Mouse (Mus musculus): ENCODE data around the gene Elavl1.
A peak's percentile ranks its signal among the peaks of the same experiment; 100 is the strongest.

The Elavl1 gene

DNA sequence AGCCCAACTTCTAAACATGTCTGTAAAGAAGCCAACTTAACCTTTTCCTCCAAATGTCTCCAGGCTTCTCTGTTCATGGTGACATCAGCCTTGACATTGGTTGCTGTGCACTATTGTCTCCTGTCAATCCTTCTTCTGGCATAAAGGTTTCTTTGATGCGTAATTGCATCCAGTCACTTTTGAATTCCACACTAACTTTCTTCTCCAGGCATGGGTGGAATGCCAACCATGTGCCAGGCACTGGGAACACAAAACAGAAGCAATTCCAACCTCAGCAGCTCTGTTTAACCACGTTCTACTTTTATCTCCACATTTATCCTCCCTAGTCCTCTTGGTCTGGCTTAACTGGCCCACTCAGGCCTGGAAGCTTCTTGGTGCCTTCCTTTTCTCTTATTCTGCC, 4.2 kb downstream of the Elavl1 start:
- DNase-seq (ENCODE audit: low read depth, low spot score) = no peak

GRCm38 (mm10) chr8:4320404-4320803, 4.8 kb downstream of the Elavl1 start:
- DNase-seq (ENCODE audit: low read depth, low spot score) = no peak

DNA sequence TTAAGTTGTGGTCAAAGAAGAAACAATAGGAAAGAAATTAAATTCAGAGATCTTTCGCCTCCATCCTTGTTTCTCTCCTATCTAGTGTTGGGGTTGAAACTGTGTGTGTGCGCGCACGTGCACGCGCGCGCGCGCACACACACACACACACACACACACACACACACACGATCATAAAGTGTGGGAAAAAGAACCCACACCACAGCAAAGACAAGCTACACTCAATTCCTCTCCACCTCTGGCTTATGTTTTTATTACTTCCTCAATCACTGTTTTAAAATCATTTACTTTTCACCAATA, 5.7 kb downstream of the Elavl1 start:
- no peak for DNase-seq (ENCODE audit: low read depth, low spot score)

DNA sequence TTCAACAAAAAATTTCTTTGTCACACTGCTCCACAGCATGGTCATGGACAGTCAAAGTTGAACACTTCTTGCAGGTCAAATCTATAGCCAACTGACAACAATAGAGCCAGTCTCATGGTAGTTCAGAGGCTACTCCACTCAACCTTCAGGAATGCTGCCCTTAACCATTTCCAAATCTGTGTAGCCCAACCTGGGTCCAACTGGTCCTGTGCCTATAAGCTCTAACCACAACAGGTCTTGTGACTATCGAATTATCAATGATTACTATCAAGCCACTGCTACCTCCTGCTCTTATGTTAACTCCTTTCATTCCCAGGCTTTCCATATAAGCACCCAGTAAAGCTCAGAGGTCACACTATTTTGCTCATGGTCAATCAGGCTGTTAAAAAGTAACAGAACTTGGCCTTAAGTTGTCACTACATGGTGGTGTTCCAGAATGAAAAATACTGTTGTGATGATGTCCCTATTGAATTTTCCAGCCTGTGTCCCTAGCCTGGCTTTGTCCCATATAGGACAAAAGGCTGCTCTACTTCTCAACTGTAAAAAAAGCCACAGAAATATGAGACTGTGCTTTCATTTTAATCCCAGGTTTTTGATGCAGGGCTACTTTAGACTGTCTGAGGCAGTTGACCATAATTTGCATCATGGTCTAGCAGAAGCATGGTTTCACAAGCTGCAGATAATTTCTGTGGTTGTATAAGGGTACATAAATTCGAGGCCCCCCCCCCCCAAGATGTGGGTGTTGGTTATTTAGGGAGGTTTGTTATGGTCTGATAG, 6.2 kb downstream of the Elavl1 start:
- DNase-seq (ENCODE audit: low read depth, low spot score) = no peak

DNA sequence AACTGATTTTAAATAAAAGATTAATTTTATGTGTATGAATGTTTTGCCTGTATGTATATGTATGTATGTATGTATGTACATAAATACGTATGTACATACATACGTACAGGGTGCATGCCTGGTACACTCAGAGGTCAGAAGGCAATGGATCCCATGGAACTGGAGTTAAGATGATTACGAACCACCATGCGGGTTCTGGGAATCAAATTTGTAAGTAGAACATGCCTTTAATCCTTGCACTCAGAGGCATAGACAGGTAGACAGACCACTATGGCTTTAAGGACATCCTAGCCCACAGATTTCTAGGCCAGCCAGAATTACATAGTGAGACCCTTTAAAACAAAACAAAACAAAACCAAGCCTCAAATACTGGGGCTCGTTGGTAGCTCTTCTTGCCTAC, 7.1 kb downstream of the Elavl1 start:
- DNase-seq (ENCODE audit: low read depth, low spot score) = no peak

DNA sequence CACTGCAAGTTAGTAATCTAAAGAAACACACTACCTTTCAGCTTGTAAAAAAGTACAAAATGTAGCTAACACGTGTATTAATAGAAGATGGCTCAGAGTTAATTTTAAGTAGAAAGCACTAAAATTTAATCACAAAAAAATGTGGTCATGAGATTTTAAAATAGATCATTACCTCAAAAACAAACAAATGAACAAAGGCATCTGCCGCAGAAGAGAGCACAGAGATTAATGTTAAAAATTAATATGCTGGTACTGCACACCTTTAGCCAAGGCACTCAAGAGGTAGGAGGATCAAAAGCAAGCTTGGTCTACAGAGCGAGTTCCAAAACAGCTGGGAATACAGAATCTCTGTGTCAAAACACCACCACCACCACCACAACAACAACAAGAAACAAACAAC, 10.4 kb downstream of the Elavl1 start:
- DNase-seq (ENCODE audit: low read depth, low spot score) = no peak

- DNase-seq (ENCODE audit: low read depth, low spot score) = no peak
Measured at GRCm38 (mm10) chr8:4313254-4314124, 11.7 kb downstream of the Elavl1 start.

GRCm38 (mm10) chr8:4312104-4312503, 13.1 kb downstream of the Elavl1 start:
- no peak for DNase-seq (ENCODE audit: low read depth, low spot score)

- DNase-seq (ENCODE audit: low read depth, low spot score) = no peak
Measured at GRCm38 (mm10) chr8:4305838-4306237, 19.4 kb downstream of the Elavl1 start.

GRCm38 (mm10) chr8:4304124-4304547, 21.1 kb downstream of the Elavl1 start:
- no peak for DNase-seq (ENCODE audit: low read depth, low spot score)

DNA sequence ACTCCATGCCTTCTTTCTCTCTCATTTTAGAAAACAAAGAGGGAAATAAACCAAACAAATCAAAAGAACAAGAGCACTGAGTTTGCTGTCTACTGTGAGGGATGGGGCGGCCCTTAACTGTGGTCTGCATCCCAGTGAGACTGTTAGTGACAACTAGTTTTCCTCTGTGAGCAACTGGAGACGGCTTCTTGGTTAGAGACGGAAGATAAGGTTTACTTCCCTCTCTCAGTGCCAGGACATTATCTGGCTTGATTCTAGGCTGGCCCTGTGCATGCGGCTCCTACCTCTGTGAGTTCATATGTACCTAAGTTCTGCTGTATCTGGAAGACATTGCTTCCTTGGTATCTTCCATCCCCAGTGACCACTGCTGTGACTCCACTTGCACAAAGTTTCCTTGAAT, 27.4 kb downstream of the Elavl1 start:
- DNase-seq (ENCODE audit: low read depth, low spot score) = no peak

GRCm38 (mm10) chr8:4292738-4293137, 32.5 kb downstream of the Elavl1 start:
- DNase-seq (ENCODE audit: low read depth, low spot score) = no peak

GRCm38 (mm10) chr8:4276111-4276465, 49.1 kb downstream of the Elavl1 start:
- no peak for DNase-seq (ENCODE audit: low read depth, low spot score)

DNA sequence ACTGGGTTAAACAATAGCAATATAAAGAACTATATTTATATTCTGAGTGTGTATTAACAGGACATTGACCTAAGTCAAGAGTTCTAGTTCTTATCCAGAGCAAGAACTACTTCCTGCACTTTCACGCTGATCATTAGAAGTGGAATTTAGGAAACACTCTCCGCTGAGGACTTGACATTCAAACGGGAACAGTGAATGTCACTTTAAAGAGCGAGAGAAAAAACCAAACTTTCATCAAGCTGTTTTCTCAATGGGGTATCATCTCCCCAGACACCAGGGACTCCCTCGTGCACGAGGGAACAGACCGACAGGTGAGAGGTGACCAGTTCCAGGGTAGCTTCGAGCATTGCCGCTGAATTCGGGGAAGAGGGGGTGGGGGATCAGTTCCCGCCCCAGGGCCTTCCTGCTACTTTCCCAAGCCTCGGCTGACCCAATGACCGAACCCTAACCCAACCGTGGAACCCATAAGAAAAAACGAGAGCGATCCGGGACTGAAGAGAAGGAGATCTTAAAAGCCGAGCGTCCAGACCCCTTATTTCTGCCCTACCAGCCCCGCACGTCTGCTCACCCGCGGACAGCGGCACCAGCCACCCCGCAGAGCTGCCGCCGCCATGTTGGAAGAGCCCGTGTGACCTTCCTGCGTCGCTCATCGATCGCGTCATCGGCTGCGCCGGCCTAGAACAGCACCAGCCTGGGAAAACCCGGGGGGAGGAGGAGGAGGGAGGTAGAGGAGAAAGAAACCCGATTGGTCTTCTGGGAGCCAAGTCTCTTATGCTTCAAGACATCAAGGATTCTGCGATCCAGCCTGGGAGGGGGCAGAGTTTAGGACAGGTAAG, 49.7 kb downstream of the Elavl1 start, which contains the start of gene Timm44:
Gene Timm44 (minus strand): TSS at position 639 of the 836 bp plus-strand sequence.
- DNase-seq (ENCODE audit: low read depth, low spot score) = peak; percentile 98

GRCm38 (mm10) chr8:4269609-4270008, 55.6 kb downstream of the Elavl1 start:
- no peak for DNase-seq (ENCODE audit: low read depth, low spot score)

GRCm38 (mm10) chr8:4267627-4268026, 57.6 kb downstream of the Elavl1 start:
- DNase-seq (ENCODE audit: low read depth, low spot score) = peak; percentile 62

DNA sequence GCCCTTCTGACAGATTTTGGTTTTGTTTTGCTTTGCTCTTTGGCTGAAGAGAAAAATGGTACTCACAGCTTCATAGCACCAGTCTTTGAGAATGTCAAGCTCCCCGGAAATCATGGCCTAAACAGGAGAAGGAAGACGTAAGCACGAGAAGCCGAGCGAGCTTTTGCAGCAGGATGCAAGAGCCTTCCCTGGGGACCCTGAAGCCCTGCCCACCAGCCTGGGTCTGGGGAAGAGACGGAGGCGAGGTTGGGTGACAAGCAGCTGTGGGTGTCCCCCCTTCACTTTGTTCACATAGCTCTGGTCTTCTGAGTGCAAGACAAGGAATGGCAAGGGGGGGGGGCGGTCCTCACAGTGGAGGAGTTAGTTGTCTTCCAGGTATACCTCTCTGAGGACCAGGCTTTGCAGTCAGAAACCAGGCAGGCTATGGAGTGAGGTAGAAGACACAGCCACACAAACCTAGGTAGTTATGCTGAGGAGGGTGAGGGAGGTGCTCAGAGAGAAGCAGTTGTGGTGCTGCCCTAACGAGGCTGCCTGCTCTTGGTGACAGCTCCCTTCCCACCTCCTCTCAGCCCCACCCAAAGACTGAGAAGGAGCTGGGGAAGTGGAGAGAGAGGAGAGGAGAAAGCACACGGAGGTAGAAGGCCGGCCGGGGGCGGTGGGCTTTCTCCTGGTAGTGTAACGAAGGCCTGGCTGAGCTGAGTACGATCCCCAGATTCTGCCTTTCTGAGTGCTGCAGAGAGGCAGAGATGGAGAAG, 59.9 kb downstream of the Elavl1 start:
- no peak for DNase-seq (ENCODE audit: low read depth, low spot score)

DNA sequence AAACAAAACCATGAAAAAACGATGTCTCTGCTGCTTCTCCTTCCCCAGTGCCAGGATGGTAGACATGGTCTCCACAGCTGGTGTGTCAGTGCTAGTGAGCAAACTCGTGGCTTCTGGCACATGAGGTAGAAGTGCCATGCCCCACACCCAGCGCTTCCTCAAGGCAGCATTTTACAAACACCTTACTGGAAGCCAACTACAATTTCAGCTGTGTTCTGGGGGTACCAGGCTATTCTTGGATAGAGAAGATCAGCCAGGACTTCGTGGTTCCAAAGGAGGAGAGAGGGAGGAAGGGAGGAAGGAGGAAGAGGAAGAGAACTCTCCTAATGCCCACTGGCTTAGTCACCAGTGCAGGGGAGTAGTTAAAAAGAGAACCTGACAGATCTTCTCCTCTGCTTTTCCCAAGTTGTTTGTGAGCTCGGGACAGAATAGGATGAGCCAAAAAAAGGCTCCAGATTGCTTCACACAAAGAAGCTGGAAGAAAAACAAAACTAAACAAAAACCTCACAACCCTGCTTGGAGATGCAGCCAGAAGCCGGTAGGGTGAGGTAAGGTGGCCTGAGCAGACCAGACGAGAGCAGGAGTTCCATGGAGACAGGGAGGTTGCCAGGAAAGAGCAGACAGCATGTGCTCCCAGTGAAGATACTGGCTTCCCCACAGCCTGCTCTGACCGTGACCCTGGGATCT, 62.0 kb downstream of the Elavl1 start:
- no peak for DNase-seq (ENCODE audit: low read depth, low spot score)

GRCm38 (mm10) chr8:4259805-4260170, 65.4 kb downstream of the Elavl1 start:
- DNase-seq (ENCODE audit: low read depth, low spot score) = no peak

- DNase-seq (ENCODE audit: low read depth, low spot score) = peak; percentile 94
Measured at GRCm38 (mm10) chr8:4259125-4259804, 65.9 kb downstream of the Elavl1 start, which contains the start of gene Ctxn1. TSS of gene Ctxn1 (minus strand) at chr8:4259274.
